Mouse (Mus musculus) liver, postnatal 0 days (tissue): ENCODE results near the gene Sumf1. TPM values are rescaled to one million over a fixed set of nuclear protein-coding genes. Genes with fewer than 3 reads are reported as not detected.

Source experiments
- ATAC-seq: fragments of 200-750 bp; cut with Nextera tagmentation; 2 replicates; pipeline ENCODE4 v1.8.0; 2017; ENCODE audit warnings: mild to moderate bottlenecking, moderate library complexity
- DNase-seq: peaks from one replicate; pipeline ENCODE4 v3.0.0-alpha.2; 2016
- H3K27ac ChIP-seq: fragments of 300-500 bp; sonication (generic); 2 replicates; pipeline ENCODE4 v1.5.1; 2014; ENCODE audit warnings: antibody characterized with exemption, moderate library complexity, mild to moderate bottlenecking, low read depth
- H3K27me3 ChIP-seq: fragments of 300-500 bp; sonication (generic); 2 replicates; pipeline ENCODE4 v1.6.1; 2014; ENCODE audit warnings: low read length, control low read depth, mixed read lengths; ENCODE audit not compliant: insufficient read depth
- H3K36me3 ChIP-seq: fragments of 300-500 bp; sonication (generic); replicated peaks from 2 replicates; pipeline ENCODE4 v1.6.1; 2014; ENCODE audit warnings: mild to moderate bottlenecking, control low read depth, low read length, moderate library complexity, mixed read lengths; ENCODE audit not compliant: insufficient read depth
- H3K4me1 ChIP-seq: fragments of 300-500 bp; sonication (generic); 2 replicates; pipeline ENCODE4 v1.6.1; 2014; ENCODE audit warnings: antibody characterized with exemption, mild to moderate bottlenecking, control low read depth; ENCODE audit not compliant: insufficient read depth
- H3K4me2 ChIP-seq: fragments of 300-500 bp; sonication (generic); 2 replicates; pipeline ENCODE4 v1.6.1; 2014; ENCODE audit warnings: low read depth, mild to moderate bottlenecking, low read length, moderate library complexity, mixed read lengths
- H3K4me3 ChIP-seq: fragments of 300-500 bp; sonication (generic); 2 replicates; pipeline ENCODE4 v1.5.1; 2014; ENCODE audit warnings: low read depth, low read length
- H3K9ac ChIP-seq: fragments of 300-500 bp; sonication (generic); replicated peaks from 2 replicates; pipeline ENCODE4 v1.6.1; 2014; ENCODE audit warnings: mild to moderate bottlenecking, moderate library complexity
- H3K9me3 ChIP-seq: fragments of 300-500 bp; sonication (generic); 2 replicates; pipeline ENCODE4 v1.6.1; 2016; ENCODE audit warnings: mild to moderate bottlenecking, control low read depth, low read length, mixed read lengths
- CTCF ChIP-seq: sonication (generic); IDR thresholded peaks from 2 replicates; pipeline ENCODE4 v1.5.1; 2016; ENCODE audit warnings: antibody characterized with exemption, low read depth
- EP300 ChIP-seq: IDR thresholded peaks from 2 replicates; pipeline ENCODE4 v1.6.1; 2016; ENCODE audit warnings: antibody characterized with exemption, low read depth, mild to moderate bottlenecking
- WGBS: fragments of 180-500 bp; shearing (Covaris S2); extraction: QIAGEN DNeasy Blood & Tissue Kit; methylation state at CpG from one replicate; pipeline ENCODE4 v1.1.7; 2014; ENCODE audit not compliant: insufficient replicate concordance; 5-methylcytosine and 5-hydroxymethylcytosine counted together
- polyA plus RNA-seq: library from polyadenylated mRNA; unstranded; fragments of >200 nt; fragmentation: Nextera tagmentation; extraction: Ambion mirVana; gene quantifications from 2 replicates; pipeline ENCODE4 v1.2.1, GENCODE M21; 2015

Gene Sumf1
- polyA plus RNA-seq, 1 experiment from 2014 or later = 13.0 TPM

DNA sequence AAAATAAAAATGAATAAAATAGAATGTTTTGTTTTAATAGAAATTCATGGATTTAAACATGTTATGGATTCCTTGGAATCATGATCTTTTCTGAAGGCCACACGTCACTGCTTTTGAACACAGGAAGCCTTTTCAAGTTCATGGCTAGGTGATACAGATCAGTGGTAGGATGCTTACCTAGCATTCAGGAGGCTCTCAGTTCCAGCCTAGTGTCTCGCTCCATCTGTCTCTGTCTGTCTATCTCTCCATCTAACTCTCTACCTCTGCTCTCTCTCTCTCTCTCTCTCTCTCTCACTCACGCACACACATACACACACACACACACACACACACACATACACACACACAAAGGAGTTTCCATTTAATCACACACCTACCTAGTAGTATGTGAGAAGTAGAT is 15.9 kb downstream of the Sumf1 start:
- peaks cover 6% of the 10 kb centered on the region for H3K36me3 ChIP-seq
- no peaks in the 10 kb centered on the region for H3K4me1 ChIP-seq
- ATAC-seq = no peak
- no peaks in the 10 kb centered on the region for H3K9me3 ChIP-seq
- H3K9ac ChIP-seq = no peak overlapping the region
- 89% methylated on average over 3 of the region's 3 CpGs for WGBS
- no peak overlapping the region for H3K4me3 ChIP-seq
- TF ChIP-seq EP300 (no peak), CTCF (no peak)
- DNase-seq = no peak
- H3K27me3 ChIP-seq = no peaks in the 10 kb centered on the region
- H3K27ac ChIP-seq = no peak overlapping the region
- no peak overlapping the region for H3K4me2 ChIP-seq

DNA sequence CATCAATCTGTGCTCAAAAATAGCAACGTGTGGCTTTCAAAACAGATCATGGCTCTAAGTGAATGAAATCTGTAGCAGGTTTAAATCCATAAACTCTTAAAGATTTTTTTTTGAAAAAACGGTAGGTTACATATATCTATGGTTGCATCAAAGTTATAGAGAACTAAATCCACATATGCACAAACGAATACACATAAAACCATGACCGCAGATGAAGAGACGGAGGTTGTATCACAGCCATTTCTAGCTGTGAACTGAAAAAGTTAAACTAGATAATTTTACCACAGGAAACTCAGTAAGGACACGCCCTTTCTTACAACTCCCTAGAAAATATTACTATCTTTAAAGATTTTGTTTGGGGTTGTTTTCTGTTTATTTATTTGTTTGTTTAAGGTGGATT is 16.7 kb downstream of the Sumf1 start:
- no peaks in the 10 kb centered on the region for H3K9me3 ChIP-seq
- no peak for DNase-seq
- H3K4me3 ChIP-seq = no peak overlapping the region
- H3K36me3 ChIP-seq = peaks cover 6% of the 10 kb centered on the region
- H3K4me2 ChIP-seq = no peak overlapping the region
- H3K9ac ChIP-seq = no peak overlapping the region
- no peak overlapping the region for H3K27ac ChIP-seq
- no peak for ATAC-seq
- H3K4me1 ChIP-seq = no peaks in the 10 kb centered on the region
- TF ChIP-seq CTCF = no peak
- 64% methylated on average over 6 of the region's 6 CpGs for WGBS
- no peaks in the 10 kb centered on the region for H3K27me3 ChIP-seq

DNA sequence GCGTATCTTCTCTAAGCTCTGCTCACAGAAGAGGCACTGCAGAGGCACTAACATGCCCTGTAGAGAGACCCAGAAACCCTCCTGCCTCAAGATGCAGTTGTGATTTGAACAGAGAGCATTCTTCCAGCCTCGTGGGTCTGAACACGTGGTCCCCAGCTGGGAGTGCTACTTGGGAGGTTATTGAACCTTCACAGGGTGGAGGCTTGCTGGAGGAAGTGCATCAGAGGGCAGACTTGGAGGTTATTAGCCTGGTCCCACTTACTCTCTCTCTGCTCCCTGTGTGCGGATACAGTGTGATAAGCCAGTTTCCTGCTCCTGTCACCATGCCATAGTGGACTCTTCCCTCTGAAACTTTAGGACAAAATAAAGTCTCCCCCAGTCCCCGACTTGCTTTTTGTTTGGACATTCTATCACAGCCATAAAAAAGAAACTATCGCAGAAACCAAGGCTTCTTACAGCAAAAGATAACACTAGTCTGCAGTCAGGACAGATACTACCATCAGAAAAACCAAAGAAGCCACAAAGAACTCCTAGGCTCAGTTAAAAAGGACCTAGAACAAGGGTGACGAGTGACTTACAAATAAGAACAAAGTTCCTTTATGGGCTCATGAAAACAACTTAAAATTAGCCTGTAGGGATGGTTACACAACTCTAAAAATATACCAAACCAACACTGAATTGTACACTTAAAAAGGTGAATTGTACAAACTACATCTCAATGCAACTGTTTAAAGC is 17.3 kb downstream of the Sumf1 start:
- 56% methylated on average over 7 of the region's 7 CpGs for WGBS
- ATAC-seq = no peak
- Histone ChIP-seq H3K4me1 (no peaks in the 10 kb centered on the region), H3K9me3 (no peaks in the 10 kb centered on the region), H3K4me2 (no peak overlapping the region), H3K36me3 (peaks cover 5% of the 10 kb centered on the region), H3K9ac (no peak overlapping the region), H3K4me3 (no peak overlapping the region), H3K27me3 (no peaks in the 10 kb centered on the region), H3K27ac (no peak overlapping the region)
- no peak for DNase-seq
- TF ChIP-seq EP300 = no peak
- TF ChIP-seq CTCF = no peak

DNA sequence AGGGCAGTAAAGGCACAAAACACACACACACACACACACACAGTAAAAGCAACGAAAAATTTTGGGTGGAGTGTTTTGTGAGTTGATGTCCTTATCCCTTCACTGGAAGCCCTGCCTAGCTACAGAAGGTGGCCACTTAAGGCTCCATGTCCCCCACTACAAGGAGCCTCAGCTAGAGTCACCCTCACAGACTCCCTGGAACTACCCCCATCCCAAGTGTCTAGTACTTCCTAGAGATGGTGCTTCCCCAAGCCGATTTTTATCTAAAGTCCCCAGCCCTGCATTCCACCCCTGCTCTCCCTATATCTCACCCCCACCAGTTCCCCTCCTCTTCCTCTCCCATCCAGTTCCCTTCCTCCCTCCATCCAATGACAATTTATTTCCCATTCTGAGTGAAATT is 19.8 kb downstream of the Sumf1 start:
- no peak for ATAC-seq
- 0 out of 2 replicates have a peak, but pooled peaks cover 1% of the 10 kb centered on the region for H3K4me1 ChIP-seq
- H3K36me3 ChIP-seq = no peaks in the 10 kb centered on the region
- WGBS = 51% methylated on average over 2 of the region's 2 CpGs
- TF ChIP-seq EP300 (no peak), CTCF (no peak)
- no peaks in the 10 kb centered on the region for H3K9me3 ChIP-seq
- H3K4me2 ChIP-seq = no peak overlapping the region
- H3K27ac ChIP-seq = no peak overlapping the region
- no peaks in the 10 kb centered on the region for H3K27me3 ChIP-seq
- no peak overlapping the region for H3K4me3 ChIP-seq
- H3K9ac ChIP-seq = no peak overlapping the region
- no peak for DNase-seq

DNA sequence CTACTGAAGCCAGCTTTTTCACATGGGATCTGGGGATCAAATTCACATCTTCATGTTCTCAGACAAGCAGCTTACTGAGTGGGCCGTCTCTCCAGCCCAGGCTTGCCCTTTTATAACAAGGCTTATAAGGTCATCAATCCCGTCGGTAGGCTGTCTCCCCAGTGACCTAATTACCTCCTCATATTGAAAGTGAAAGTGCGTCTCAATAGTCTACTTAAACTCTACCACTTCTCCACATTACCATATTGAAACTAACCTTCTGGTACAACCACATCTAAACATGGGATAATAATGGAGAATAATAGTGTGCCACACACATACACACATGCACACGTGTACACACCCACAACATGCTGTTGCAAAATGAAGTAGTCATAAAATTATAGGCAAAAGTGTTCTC is 20.4 kb downstream of the Sumf1 start:
- 77% methylated on average over 5 of the region's 5 CpGs for WGBS
- H3K9ac ChIP-seq = no peak overlapping the region
- H3K27ac ChIP-seq = no peak overlapping the region
- H3K9me3 ChIP-seq = no peaks in the 10 kb centered on the region
- DNase-seq (no peak), ATAC-seq (no peak)
- no peaks in the 10 kb centered on the region for H3K36me3 ChIP-seq
- no peaks in the 10 kb centered on the region for H3K27me3 ChIP-seq
- TF ChIP-seq EP300 (no peak), CTCF (no peak)
- H3K4me2 ChIP-seq = no peak overlapping the region
- H3K4me3 ChIP-seq = no peak overlapping the region
- H3K4me1 ChIP-seq = 0 out of 2 replicates have a peak, but pooled peaks cover 4% of the 10 kb centered on the region

DNA sequence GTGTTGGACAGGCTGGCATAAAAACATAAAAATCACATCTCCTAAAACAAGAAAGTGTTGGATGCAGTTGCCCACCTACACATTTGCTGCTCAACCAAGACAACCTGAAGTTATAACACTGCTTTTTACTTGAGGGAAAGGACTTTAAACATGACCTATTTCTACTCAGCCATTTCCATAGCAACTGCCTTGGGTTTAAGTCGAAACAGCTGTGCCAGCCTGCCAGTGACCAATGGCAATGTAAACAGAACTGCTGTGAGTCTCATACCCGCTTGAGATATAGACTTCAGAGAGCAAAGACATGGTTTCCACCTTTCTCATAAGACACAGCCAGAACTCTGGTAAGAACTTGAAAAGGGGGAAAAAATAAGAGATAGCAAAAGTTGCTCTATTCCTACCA is 24.8 kb downstream of the Sumf1 start:
- DNase-seq (no peak), ATAC-seq (no peak)
- 70% methylated on average over 2 of the region's 2 CpGs for WGBS
- no peak for TF ChIP-seq EP300
- no peak for TF ChIP-seq CTCF
- Histone ChIP-seq H3K27me3 (no peaks in the 10 kb centered on the region), H3K4me1 (0 out of 2 replicates have a peak, but pooled peaks cover 4% of the 10 kb centered on the region), H3K4me2 (no peak overlapping the region), H3K36me3 (no peaks in the 10 kb centered on the region), H3K4me3 (no peak overlapping the region), H3K27ac (no peak overlapping the region), H3K9ac (no peak overlapping the region), H3K9me3 (no peaks in the 10 kb centered on the region)

DNA sequence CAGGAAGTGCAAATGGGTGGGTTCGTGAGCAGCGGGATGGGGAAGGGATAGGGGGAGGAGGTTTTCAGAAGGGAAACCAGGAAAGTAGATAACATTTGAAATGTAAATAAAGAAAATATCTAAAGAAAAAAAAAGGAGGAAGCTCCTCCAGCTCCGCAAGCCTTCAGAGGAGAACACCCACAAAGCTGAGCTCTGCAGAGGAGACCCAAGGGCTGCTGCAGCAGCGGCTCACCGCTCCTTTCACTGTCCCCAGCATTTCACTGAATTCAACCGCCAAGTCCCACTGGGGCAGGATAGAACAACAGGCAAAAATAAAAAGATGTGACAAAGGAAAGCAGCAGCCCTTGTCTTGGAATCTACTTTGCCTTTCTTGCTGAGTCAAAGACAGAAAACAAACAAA is 28.5 kb downstream of the Sumf1 start:
- Histone ChIP-seq H3K27me3 (no peaks in the 10 kb centered on the region), H3K27ac (no peak overlapping the region), H3K4me2 (no peak overlapping the region), H3K9ac (no peak overlapping the region), H3K4me3 (no peak overlapping the region), H3K9me3 (no peaks in the 10 kb centered on the region), H3K36me3 (no peaks in the 10 kb centered on the region; the same call in 1 of the 2 replicates), H3K4me1 (peaks cover 4% of the 10 kb centered on the region; the same call in 1 of the 2 replicates)
- DNase-seq (no peak), ATAC-seq (no peak)
- no peak for TF ChIP-seq CTCF
- no peak for TF ChIP-seq EP300
- WGBS = 49% methylated on average over 6 of the region's 6 CpGs
